Mouse (Mus musculus) ovary, adult 18-20 months (tissue): ENCODE data around the gene Calhm6.

Source experiments
- DNase-seq: peaks from one replicate; pipeline ENCODE4 v3.0.0; 2022; ENCODE audit warnings: low spot score, mixed read lengths

The Calhm6 gene

DNA sequence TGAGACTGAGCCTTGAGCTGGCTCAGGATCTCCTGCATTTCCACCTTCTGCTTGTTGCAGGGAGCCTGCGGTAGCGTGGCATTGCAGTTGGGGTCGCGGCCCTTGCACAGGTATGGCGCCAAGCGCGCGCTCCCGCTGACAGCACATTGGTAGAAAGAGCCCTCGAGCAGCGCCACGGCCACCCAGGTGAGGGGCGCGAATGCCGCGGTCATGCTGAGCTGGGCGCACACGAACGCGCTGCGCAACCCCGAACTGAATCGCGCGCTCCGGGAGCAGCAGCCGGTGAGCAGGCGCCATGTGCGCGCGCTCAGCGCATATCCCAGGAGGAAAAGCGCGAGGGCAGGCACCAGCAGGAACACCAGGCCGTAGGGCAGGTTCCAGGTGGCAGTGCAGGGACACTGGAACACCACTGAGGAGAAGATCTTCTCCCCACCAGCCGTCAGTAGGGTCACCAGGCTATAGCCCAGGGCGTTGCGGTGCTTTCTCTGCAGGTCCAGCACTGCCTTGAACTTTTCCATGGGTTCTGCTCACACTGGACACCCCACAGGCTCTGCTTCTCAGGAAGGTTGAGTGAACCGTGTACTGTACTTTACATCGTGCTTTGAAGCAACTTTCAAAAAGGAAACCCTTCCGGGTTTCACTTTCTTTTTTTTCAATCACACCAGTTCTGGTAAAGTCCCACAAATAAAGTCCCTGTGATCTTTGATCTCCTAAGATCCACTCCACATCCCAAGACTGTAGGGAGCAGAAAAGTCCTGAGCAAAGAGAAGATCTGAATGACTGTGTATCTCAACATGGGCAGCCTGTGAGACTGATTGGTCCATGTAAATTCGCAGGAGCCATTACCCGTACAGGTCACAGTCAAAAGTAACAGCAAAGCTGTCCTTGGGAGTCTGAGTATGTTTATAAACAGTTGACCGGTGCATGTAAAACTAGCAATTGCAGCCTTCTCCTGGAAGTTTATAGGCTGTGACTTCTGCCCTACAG is at the start of gene Calhm6:
Calhm6 (minus strand) TSS at position 593 of the 987 bp plus-strand sequence.
- DNase-seq, result no peak

- DNase-seq, result no peak
These were observed 48.3 kb upstream of the Calhm6 start for GRCm38 (mm10) chr10:34175870-34176606.

DNA sequence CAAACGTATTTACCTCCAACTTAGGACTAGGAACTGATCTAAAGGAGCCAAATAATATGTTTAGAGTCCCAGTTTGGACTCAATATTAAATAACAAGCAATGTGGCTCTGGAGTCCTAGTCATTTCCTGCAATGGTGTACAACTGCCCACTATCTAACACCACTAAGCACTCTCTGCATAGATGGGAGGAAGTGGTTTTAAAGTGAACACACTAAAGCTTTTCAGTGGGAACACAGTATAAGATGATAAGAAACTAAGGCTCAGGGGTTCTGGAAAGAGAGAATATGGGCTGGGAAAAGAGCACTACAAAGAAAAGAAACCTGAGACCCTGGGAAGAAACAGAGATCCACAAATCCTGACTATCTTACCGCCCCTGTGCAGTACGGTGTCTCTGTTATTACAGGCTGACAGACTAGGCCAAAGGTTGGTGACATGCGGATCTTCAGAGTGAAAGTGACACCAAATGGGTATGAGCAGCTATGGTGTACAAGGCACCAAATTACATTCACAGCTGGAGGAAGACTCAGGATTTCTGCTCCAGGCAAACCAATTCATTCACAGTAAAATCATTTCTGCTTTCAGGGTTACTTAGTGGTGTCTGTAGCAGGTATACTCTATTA is 45.0 kb upstream of the Calhm6 start:
- DNase-seq, result no peak

GRCm38 (mm10) chr10:34171660-34172059 is 43.9 kb upstream of the Calhm6 start:
- no peak for DNase-seq

DNA sequence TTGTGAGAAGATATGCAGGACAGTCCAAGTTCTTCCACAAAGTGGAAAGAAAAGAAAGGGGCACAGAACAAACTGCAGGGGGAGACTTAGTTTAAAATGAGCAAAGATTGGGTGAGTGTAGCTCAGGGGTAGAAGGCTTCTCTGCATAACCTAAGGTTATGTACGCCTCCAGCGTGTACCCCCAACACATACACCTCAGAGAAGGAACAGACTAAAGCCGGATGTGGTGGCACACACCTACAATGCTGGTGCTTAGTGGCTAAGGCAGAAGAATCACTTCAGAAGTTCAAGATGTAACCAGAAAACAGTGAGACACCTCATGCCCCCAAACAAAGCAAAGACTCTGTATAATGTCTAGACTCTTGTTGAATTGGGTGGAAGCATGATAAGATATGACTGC is 43.4 kb upstream of the Calhm6 start:
- DNase-seq, result no peak

- no peak for DNase-seq
These were observed 39.2 kb upstream of the Calhm6 start for GRCm38 (mm10) chr10:34166971-34167370.

GRCm38 (mm10) chr10:34155796-34156554 is 28.2 kb upstream of the Calhm6 start:
- no peak for DNase-seq

DNA sequence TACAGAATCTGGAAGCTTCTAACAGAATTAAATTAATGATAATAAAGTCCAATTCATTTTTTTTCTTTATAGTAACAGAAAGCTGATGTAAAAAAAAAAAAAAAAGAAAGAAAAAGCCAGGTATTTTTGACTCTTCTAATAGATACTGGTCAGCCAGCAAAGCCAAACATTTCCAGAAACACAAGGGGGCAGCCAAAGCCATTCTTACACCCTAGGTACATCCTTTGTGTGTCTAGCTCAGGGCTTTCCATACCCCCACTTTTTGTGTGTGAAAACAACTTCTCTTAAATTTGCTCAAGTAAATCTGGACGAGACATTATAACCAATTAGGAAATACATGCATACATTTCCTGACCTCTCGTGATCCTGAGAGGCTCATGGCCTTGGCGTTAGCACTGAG is 24.0 kb upstream of the Calhm6 start:
- no peak for DNase-seq

DNA sequence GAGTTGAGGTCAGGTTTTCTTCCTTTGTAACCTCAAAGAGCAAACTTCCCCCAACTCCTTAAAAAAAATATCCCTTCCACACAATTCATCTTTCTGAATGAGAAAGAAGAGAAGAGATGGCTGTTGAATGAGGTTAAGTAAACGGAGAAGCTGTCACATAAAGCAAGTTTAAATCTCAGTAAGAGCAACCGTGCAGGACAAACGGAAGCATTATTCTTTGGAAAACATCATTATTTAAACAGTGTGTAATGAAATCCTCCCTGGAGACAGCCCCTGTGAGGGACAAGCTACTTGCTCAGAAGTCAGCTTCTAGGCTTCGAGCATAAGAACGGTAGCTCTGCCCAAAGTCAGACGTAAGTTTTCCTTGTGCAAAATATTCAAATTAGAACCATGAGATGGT is 22.7 kb upstream of the Calhm6 start:
- no peak for DNase-seq

- no peak for DNase-seq
These were observed 22.0 kb upstream of the Calhm6 start for GRCm38 (mm10) chr10:34149772-34150171.

DNA sequence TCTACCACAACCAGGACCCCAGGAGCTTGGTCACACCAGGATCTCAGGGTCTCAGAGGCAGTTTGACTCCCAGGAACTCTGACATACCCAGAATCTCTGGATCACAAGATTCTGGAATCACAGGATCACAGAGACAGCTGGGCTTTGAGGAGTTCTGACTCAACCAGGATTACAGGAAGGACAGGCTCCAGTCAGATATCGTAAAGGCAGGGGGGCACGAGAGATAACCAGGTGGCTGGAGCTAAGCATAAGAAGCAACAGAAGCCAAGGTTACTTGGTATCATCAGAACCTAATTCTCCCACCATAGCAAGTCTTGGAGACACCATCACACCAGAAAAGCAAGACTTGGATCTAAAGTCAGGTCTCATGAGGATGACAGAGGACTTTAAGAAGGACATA is 13.9 kb upstream of the Calhm6 start:
- no peak for DNase-seq

- DNase-seq, result no peak
These were observed 12.0 kb upstream of the Calhm6 start for GRCm38 (mm10) chr10:34139768-34140167.

DNA sequence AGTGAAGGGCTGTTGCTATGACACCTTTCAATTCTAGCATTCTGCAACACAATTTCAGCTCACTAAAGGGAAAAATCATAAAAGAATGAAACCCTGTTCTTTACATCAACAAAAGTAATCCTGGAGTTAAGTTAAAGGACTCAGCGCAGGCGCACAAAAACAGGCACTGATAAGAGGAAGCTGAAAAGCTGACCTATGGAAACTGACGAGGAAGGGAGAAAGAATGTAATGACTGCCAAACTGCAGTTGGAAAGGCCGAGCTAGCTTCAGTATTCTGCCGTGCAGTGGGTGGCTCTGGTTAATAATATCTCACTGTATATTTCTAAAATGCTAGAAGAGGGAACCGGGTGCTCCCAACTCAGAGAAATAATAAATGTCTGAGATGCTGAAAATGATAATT is 10.2 kb upstream of the Calhm6 start:
- no peak for DNase-seq

- no peak for DNase-seq
These were observed 8.6 kb upstream of the Calhm6 start for GRCm38 (mm10) chr10:34136432-34136831.

- DNase-seq, result no peak
These were observed 3.6 kb upstream of the Calhm6 start for GRCm38 (mm10) chr10:34131356-34131755.

- no peak for DNase-seq
These were observed 607 bp upstream of the Calhm6 start for GRCm38 (mm10) chr10:34128391-34128790.

GRCm38 (mm10) chr10:34118421-34118820 is 9.4 kb downstream of the Calhm6 start:
- no peak for DNase-seq

DNA sequence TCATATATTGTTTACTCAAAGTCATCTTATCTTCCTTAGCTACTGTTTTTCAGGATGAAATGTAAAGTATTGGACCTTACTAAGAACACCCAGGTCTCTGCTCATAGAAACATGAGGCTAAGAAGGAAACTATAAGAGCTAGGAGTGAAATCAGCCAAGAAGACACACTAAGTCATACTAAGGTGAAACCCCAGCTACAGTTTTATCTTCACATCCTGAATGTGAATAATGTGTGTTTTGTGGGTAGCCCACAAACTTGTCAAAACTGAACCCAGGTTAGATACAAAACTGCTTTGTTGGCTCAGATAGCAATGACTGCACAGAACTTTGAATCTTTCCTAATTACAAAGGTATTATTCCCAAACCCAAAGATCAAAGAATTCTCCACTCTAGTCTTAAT is 10.0 kb downstream of the Calhm6 start:
- DNase-seq, result no peak

DNA sequence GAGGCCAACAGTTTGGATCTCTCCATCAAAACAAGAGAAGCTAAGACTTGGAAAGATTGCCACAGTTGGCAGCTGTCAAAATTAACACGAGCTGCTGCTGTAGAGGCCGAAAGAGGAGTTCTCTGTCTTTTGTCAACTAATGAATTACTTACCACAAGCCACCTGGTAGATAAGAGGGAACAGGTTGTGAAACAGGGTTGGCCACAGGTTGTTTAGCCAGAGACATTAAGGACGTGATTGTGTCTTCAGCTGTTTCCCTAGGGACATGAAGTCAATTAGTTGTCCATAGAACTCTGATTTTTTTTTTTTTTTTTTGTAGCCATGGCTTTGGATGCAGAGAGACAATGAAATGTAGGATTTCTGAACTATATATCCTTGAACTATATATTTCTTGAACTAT is 10.7 kb downstream of the Calhm6 start:
- no peak for DNase-seq

DNA sequence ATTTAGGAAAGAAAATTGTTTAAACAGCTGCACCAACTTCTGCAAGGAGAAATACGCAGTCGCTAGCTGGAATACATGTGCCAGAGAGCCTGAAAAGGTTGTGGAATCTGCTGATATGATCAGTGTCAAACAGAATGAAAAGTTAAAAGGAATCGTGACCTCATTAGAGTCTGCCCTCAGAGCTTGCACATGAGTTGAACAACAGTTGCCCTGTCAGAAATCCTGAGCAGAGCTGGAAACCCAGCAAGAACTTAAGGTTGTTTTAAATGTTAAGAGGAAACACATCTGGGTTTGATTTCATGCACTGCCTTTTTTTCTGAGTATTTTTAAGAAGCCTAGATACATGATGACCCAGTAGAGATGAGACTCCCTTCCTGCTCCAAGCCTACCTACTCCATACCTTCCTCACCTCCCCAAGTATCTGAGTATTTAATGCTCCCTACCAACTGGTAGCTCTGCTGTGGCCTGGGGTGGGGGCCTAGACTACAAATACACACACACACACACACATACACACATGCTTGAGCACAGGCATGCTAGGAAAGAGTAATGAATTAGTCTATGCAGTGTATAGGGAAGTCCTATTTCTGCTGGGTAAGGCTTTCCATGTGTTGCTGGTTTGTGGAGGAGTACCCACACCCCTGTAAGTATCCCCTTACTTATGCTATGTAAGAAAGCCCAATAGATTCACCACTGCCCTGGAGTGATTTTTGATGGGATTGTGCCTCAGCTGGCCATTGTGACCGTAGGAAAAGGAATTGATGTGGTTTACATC is 15.6 kb downstream of the Calhm6 start:
- DNase-seq, result no peak

DNA sequence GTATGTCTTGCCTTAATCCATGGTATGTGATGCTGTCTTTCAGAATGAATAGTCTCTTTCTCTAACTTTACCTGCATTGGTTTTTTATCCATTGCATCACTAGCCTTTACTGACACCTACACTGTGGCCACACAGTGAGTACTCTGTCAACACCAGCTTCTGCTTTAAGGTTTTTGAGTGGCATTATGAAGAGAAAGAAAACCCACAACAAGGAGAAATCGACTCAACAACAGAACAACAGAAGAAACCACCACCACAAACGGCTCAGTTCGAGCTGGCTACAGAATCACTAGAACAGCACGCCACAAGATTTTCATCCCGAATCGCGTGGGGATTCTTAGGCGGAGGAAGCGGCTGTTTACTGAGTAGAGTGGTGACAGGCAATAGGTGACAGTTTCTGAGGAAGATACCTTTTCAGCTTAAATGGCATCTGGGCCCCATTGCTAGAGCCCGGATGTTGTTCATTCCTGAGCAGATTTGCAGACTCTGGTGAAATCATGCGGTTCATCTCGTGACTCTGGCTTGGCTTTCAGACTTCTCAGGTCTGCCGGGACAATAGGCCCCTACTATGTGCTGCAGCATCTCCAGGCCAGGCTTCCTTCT is 16.8 kb downstream of the Calhm6 start:
- no peak for DNase-seq
